Mouse (Mus musculus) kidney, embryonic 14.5 days (tissue): Measurements from ENCODE around the gene Tnn. TPM values are rescaled to one million over a fixed set of nuclear protein-coding genes. Genes with fewer than 3 reads are reported as not detected.

Source experiments
- ATAC-seq: fragments of 200-750 bp; cut with Nextera tagmentation; 2 replicates; pipeline ENCODE4 v1.8.0; 2017; ENCODE audit warnings: moderate number of reproducible peaks, mild to moderate bottlenecking, moderate TSS enrichment, moderate library complexity; ENCODE audit not compliant: low FRiP score, low TSS enrichment
- H3K27ac ChIP-seq: fragments of 300-500 bp; sonication (generic); 2 replicates; pipeline ENCODE4 v1.5.1; 2014; ENCODE audit warnings: low read depth, mild to moderate bottlenecking, low read length, moderate library complexity, mixed read lengths
- H3K27me3 ChIP-seq: fragments of 300-500 bp; sonication (generic); 2 replicates; pipeline ENCODE4 v1.6.1; 2014; ENCODE audit warnings: mild to moderate bottlenecking, low read length; ENCODE audit not compliant: control insufficient read depth, insufficient read depth
- H3K36me3 ChIP-seq: fragments of 300-500 bp; sonication (generic); 2 replicates; pipeline ENCODE4 v1.6.1; 2014; ENCODE audit warnings: low read length, mixed read lengths; ENCODE audit not compliant: control insufficient read depth, insufficient read depth
- H3K4me1 ChIP-seq: fragments of 300-500 bp; sonication (generic); 2 replicates; pipeline ENCODE4 v1.6.1; 2014; ENCODE audit warnings: low read length, mixed read lengths; ENCODE audit not compliant: control insufficient read depth, insufficient read depth
- H3K4me2 ChIP-seq: fragments of 300-500 bp; sonication (generic); replicated peaks from 2 replicates; pipeline ENCODE4 v1.6.1; 2014; ENCODE audit warnings: low read depth, mild to moderate bottlenecking, low read length
- H3K4me3 ChIP-seq: fragments of 300-500 bp; sonication (generic); 2 replicates; pipeline ENCODE4 v1.5.1; 2014; ENCODE audit warnings: mild to moderate bottlenecking, low read length
- H3K9ac ChIP-seq: fragments of 300-500 bp; sonication (generic); 2 replicates; pipeline ENCODE4 v1.6.1; 2014; ENCODE audit warnings: low read depth, mild to moderate bottlenecking, low read length, moderate library complexity
- H3K9me3 ChIP-seq: fragments of 300-500 bp; sonication (generic); 2 replicates; pipeline ENCODE4 v1.6.1; 2016; ENCODE audit warnings: low read length; ENCODE audit not compliant: control insufficient read depth
- WGBS: fragments of 180-500 bp; shearing (Covaris S2); extraction: QIAGEN DNeasy Blood & Tissue Kit; methylation state at CpG from one replicate; pipeline ENCODE4 v1.1.7; 2014; 5-methylcytosine and 5-hydroxymethylcytosine counted together
- polyA plus RNA-seq: library from polyadenylated mRNA; unstranded; fragments of >200 nt; fragmentation: Nextera tagmentation; extraction: Ambion mirVana; gene quantifications from 2 replicates; pipeline ENCODE4 v1.2.1, GENCODE M21; 2014

The Tnn gene
- polyA plus RNA-seq, 1 experiment from 2014 or later: 0.28 TPM

DNA sequence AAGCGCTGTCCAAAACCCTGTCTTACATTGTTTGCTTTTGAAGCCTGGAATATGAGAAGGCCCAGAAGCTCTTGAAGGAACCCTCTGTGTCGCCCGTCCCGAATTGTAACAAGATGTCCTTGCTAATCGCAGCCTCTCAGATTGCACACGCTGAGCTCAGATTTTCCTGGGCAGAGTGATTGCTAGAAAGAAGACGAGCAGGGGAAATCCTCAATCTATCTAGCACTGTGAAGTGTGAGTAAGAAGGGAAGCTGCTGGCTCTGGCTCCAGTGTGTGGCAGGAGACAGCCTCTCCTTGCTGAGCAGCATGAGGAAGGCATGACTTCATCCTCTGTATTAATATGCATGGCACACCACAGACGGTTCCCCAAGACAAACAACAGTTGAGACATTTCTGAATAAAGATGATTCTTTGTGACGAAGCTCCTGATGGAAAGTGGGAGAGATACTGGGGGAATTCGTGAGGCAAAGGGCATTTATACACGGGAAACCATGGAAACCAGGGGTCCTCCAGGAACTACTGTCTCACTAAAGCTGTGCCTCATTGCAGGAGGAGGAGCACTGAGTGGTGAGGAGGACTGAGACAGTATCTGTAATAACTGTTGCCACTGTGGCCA is 4.0 kb downstream of the Tnn start:
- WGBS: 40% methylated on average over 11 of the region's 11 CpGs
- 0 out of 2 replicates have a peak, but pooled peaks have one; percentile 16 for ATAC-seq
- no peak overlapping the region for H3K9ac ChIP-seq

DNA sequence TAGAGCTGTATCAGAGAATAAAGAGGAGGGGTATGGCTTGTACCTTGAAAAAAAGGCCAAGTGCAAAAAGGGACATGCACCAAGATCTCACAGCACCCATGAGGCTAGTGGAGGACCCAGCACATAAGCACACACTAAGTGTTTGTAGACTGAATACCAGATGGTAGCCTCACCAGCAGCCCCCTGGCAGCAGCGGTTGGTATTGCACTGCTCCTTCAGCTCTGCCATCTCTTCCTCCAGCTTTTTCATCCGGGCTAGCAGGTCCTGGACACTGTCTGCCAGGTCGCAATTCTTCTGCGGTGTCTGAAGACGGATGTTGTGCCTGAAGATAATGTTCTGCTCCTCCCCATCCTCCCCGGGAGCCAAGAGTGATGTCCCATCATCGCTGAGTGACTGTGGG is 6.1 kb downstream of the Tnn start:
- no peak for ATAC-seq
- WGBS: 85% methylated on average over 7 of the region's 7 CpGs
- no peaks in the 10 kb centered on the region for H3K4me1 ChIP-seq

More for the DNA sequence above, 4.0 kb downstream of the Tnn start:
- Histone ChIP-seq H3K36me3 (no peaks in the 10 kb centered on the region), H3K4me2 (no peak overlapping the region), H3K4me1 (no peaks in the 10 kb centered on the region), H3K4me3 (no peak overlapping the region), H3K27me3 (no peaks in the 10 kb centered on the region), H3K9me3 (no peaks in the 10 kb centered on the region), H3K27ac (no peak overlapping the region)

DNA sequence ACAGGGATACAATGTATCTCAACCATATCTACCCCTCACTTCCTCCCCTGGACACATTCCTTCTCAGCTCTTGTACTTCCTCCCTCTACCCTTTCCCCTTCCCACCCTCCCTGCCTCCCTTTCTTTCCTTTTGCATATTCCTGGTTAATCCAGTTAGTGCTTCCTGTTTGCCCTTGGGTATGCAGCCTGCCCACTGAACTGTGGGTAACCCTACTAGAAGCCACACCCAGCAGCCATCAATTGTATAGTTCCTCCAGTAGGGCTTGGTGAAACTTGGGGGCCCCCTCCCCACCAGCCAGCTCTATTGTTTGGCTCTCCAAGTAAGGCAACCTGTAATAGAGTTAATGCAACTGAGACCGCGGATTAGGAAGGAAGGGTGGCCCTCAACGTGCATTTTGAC is 7.8 kb downstream of the Tnn start:
- Histone ChIP-seq H3K9me3 (no peaks in the 10 kb centered on the region), H3K36me3 (no peaks in the 10 kb centered on the region), H3K9ac (no peak overlapping the region), H3K4me3 (no peak overlapping the region), H3K27me3 (no peaks in the 10 kb centered on the region), H3K4me2 (no peak overlapping the region), H3K27ac (no peak overlapping the region), H3K4me1 (no peaks in the 10 kb centered on the region)
- no peak for ATAC-seq
- 70% methylated on average over 3 of the region's 3 CpGs for WGBS

More for the DNA sequence above, 6.1 kb downstream of the Tnn start:
- Histone ChIP-seq H3K9ac (no peak overlapping the region), H3K9me3 (no peaks in the 10 kb centered on the region), H3K4me3 (no peak overlapping the region), H3K27ac (no peak overlapping the region), H3K27me3 (no peaks in the 10 kb centered on the region), H3K36me3 (no peaks in the 10 kb centered on the region), H3K4me2 (no peak overlapping the region)

GRCm38 (mm10) chr1:160144343-160144742 is 9.0 kb downstream of the Tnn start:
- Histone ChIP-seq H3K36me3 (no peaks in the 10 kb centered on the region), H3K9me3 (no peaks in the 10 kb centered on the region), H3K9ac (no peak overlapping the region), H3K4me2 (no peak overlapping the region), H3K27ac (no peak overlapping the region), H3K27me3 (no peaks in the 10 kb centered on the region), H3K4me1 (no peaks in the 10 kb centered on the region), H3K4me3 (no peak overlapping the region)
- ATAC-seq: no peak
- 80% methylated on average over 7 of the region's 7 CpGs for WGBS

GRCm38 (mm10) chr1:160136362-160136890 is 17.0 kb downstream of the Tnn start:
- no peaks in the 10 kb centered on the region for H3K36me3 ChIP-seq
- H3K9me3 ChIP-seq: no peaks in the 10 kb centered on the region
- H3K4me2 ChIP-seq: no peak overlapping the region
- peak; percentile 60; the same call in 1 of the 2 replicates for ATAC-seq
- H3K27ac ChIP-seq: no peak overlapping the region
- 41% methylated on average over 7 of the region's 7 CpGs for WGBS
- no peak overlapping the region for H3K4me3 ChIP-seq
- H3K4me1 ChIP-seq: no peaks in the 10 kb centered on the region
- H3K27me3 ChIP-seq: no peaks in the 10 kb centered on the region
- no peak overlapping the region for H3K9ac ChIP-seq

DNA sequence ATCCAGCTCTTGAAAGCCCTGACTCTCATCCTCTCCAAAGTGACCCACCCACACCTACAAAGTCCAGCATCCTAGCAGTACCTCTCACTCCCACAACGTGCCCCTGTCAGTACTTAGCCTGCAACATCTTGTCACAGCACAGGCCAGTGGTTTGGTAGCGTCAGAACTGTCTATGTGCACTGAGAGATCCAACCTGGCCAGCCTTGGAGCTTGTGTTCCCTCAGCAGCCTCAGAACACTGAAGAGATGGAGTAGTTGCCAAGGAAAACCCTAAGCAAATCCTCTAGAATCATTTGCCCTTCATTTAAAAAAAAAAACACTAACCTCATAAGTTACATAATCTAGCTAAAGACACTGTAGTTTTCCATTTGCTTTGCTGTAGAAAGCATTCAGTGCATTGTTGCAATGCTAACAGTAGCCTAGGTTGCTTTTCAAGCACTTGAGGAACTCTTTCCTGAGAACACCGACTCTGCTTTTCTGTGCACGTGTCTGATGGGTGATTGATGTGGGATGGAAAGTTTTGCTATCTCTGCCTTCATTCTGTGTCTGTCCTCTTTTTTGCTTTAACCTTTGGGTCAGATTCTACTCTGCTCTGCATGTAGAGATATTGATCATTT is 19.8 kb downstream of the Tnn start:
- Histone ChIP-seq H3K4me3 (no peak overlapping the region), H3K9me3 (no peaks in the 10 kb centered on the region), H3K9ac (no peak overlapping the region), H3K4me1 (no peaks in the 10 kb centered on the region), H3K27me3 (no peaks in the 10 kb centered on the region), H3K27ac (no peak overlapping the region), H3K36me3 (no peaks in the 10 kb centered on the region), H3K4me2 (no peak overlapping the region)
- no peak for ATAC-seq
- 64% methylated on average over 4 of the region's 4 CpGs for WGBS

- Histone ChIP-seq H3K36me3 (no peaks in the 10 kb centered on the region), H3K9ac (no peak overlapping the region), H3K27ac (no peak overlapping the region), H3K27me3 (no peaks in the 10 kb centered on the region), H3K4me1 (no peaks in the 10 kb centered on the region), H3K9me3 (no peaks in the 10 kb centered on the region), H3K4me3 (no peak overlapping the region), H3K4me2 (no peak overlapping the region)
- WGBS: 91% methylated on average over 2 of the region's 2 CpGs
- ATAC-seq: no peak
Observed at GRCm38 (mm10) chr1:160123957-160124356, 29.4 kb downstream of the Tnn start.

DNA sequence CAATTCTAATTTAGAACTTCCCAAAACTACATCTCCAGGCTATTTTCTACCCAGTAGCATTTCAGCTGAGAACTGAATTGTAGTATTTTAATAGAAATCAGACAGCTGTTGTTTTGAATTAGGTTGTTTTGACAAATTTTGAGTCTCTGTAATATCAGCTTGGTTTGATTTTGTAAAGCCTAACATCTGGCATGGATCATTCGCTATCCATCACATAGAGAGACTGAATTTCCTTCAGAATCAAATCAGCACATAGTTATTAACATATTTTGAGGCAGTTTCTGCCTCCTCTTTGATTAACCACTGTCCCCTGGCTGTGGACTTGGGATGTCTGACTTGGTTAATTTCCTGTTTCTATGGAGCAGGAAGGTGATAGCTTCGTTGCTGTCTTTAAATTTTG is 44.8 kb downstream of the Tnn start:
- Histone ChIP-seq H3K9ac (no peak overlapping the region), H3K4me2 (no peak overlapping the region), H3K36me3 (no peaks in the 10 kb centered on the region), H3K9me3 (no peaks in the 10 kb centered on the region), H3K4me3 (no peak overlapping the region), H3K4me1 (no peaks in the 10 kb centered on the region), H3K27ac (no peak overlapping the region), H3K27me3 (no peaks in the 10 kb centered on the region)
- WGBS: 83% methylated on average over 2 of the region's 2 CpGs
- ATAC-seq: no peak

- Histone ChIP-seq H3K9me3 (no peaks in the 10 kb centered on the region), H3K4me3 (no peak overlapping the region), H3K9ac (no peak overlapping the region), H3K27ac (no peak overlapping the region), H3K27me3 (no peaks in the 10 kb centered on the region), H3K4me2 (no peak overlapping the region), H3K36me3 (no peaks in the 10 kb centered on the region), H3K4me1 (no peaks in the 10 kb centered on the region)
- 91% methylated on average over 5 of the region's 5 CpGs for WGBS
- no peak for ATAC-seq
Observed at GRCm38 (mm10) chr1:160105426-160105825, 48.0 kb downstream of the Tnn start.
